Mouse (Mus musculus): ENCODE measurements around the gene Chrnd.

The Chrnd gene

GRCm38 (mm10) chr1:87183998-87184750 lies 6.2 kb upstream of the Chrnd start:
- in situ Hi-C loops (cut with MboI; ENCODE audit: unreplicated experiment in 2 of 2): loop anchor here in 1 of 2 experiments (10.0 kb wide), 1 partner anchor 139 kb away; no protein-coding TSS in a partner anchor

DNA sequence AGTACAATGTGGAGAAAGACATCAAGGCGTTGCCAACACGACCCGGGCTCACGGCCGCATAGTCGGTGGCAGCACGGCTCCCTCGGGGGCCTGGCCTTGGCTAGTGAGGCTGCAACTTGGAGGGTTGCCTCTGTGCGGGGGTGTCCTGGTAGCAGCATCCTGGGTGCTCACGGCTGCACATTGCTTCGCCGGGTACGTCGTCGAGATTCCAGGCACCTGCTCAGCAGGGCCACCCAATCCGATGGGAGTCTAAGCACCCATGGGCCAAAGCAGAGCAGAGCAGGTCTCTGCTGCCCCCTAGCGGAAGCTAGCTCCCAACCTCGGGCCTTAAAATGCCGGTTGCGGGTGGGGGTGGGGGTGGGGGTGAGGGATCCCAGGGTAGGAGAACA lies 5.7 kb upstream of the Chrnd start:
- in situ Hi-C loops (cut with MboI; ENCODE audit: unreplicated experiment in 2 of 2): loop anchor here (5.0 to 10.0 kb wide), 3 partner anchors 82 to 567 kb away; partner anchors contain the start of gene Alpi (in 1 of the 2)

- in situ Hi-C loops (cut with MboI; ENCODE audit: unreplicated experiment in 2 of 2): loop anchor here (5.0 to 10.0 kb wide), 3 partner anchors 83 to 568 kb away; partner anchors contain the start of gene Alpi (in 1 of the 2)
These were observed 4.9 kb upstream of the Chrnd start for GRCm38 (mm10) chr1:87185526-87185925.

DNA sequence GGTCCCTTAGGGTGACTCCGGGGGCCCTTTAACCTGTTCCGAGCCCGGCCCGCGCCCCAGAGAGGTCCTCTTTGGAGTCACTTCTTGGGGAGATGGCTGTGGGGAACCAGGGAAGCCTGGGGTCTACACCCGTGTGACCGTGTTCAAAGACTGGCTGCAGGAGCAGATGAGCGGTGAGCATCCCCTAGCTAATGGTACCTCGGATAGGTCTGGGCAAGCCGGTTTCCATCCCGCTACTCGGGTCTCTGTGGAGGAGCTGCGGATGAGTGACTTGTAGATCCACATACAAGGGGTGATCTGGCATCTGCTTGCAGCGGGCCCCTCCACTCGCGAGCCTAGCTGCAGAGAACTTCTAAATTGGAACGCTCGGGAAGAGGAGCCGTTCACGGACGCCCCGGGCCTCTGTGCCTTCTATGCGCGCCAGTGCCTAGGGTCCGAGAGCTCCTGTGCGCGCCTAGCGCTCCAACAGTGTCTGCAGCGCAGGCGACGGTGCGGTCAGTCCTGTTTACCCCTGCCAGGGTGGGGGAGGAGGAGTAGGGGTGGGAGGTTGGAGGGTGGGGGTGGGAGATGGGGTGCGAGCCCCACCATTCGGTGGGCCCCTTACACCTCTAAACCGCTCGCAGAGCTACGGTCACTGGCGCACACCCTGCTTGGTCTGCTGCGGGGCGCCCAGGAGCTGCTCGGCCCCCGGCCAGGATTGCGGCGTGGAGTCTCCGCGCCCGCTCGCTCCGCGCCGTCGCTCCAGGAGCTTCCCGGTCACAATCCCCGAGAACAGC lies 4.0 kb upstream of the Chrnd start:
- in situ Hi-C loops (cut with MboI; ENCODE audit: unreplicated experiment in 2 of 2): loop anchor here (5.0 to 10.0 kb wide), 3 partner anchors 84 to 569 kb away; partner anchors contain the start of gene Alpi (in 1 of the 2)

DNA sequence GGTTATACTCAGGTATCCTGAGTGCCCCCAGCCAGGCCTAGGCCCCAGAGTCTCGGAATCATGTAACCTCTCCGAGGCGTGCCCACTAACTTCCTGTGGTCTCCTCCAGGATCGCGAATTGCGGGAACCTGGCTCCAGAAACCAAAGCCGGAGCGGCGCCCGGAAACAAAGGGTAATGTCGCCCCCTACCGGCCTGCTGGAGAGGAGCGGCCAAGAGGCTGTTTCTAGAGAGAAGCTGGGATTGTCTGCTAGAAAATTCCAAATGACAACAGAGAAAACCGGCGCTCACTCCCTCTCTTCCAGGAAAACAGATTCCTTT lies 3.4 kb upstream of the Chrnd start:
- in situ Hi-C loops (cut with MboI; ENCODE audit: unreplicated experiment in 2 of 2): loop anchor here (5.0 to 10.0 kb wide), 3 partner anchors 85 to 570 kb away; partner anchors contain the start of gene Alpi (in 1 of the 2)

DNA sequence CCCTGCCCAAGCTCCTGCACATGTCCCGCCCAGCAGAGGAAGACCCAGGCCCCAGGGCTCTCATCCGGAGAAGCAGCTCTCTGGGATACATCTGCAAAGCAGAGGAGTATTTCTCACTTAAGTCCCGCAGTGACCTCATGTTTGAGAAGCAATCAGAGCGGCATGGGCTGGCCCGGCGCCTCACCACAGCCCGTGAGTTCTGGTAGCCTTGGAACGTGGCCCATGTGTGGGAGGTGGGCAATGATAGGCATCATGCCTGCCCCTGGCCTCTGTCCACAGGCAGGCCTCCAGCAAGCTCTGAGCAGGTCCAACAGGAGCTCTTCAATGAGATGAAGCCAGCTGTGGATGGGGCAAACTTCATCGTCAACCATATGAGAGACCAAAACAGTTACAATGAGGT lies 6.9 kb downstream of the Chrnd start:
- in situ Hi-C loops (cut with MboI; ENCODE audit: unreplicated experiment in 2 of 2): no loop called here

- in situ Hi-C loops (cut with MboI; ENCODE audit: unreplicated experiment in 2 of 2): no loop called here
These were observed 8.0 kb downstream of the Chrnd start for GRCm38 (mm10) chr1:87198119-87199065.

DNA sequence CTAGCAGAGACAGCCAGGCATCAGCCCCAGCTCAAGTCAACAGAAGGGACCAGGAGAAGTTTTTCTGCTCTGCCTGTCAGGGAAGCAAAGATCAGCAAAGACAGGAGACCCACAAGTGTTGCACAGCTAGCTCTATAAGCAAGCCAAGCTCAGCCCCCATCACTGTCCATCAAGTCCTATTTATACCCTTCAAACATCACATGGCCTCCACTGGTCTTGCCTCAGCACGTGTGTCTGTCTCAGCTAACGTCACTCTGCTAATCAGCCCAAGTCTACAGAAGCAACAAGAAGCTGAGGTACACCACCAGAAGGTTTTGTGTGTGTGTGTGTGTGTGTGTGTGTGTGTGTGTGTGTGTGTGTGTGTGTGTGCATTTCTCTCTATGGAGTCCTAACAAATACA lies 10.4 kb downstream of the Chrnd start:
- in situ Hi-C loops (cut with MboI; ENCODE audit: unreplicated experiment in 2 of 2): no loop called here

DNA sequence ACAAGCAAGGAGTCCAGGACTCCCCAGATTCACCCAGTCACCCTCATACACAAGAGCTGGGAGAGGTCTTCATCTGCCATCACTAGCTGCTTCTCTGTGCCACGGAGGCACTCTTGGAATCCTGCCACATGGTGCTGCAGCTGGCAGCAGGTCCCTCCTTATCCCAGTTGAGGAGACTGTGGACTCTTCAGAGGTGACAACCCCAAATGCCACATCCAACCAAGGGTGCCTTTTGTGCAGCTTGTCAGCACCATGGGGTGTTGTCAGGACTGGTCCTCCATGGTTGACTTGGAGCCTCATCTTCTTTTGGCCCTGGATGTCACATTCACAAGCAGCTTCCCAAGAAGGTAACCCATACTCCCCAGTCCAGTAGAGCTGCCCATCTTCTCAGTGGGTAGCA lies 11.4 kb downstream of the Chrnd start:
- in situ Hi-C loops (cut with MboI; ENCODE audit: unreplicated experiment in 2 of 2): no loop called here

DNA sequence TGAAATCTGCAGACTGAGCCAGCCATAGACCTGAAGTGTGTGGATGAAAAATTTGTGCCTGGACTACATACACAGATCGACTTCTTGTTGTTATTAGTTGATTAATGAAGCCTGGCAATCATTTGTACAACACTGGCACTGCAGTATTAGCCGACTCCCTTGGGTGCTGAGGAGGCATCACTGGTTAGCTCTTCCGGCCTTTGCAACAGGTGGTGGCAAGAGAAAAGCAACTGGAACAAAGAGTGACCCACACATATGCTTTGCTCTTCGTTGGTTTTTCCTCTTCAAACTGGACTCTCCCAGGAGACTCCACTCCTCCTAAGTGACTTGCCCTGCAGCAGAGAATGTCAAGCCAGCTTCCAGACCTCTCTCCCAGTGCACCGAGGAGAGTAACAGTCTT lies 13.4 kb downstream of the Chrnd start:
- in situ Hi-C loops (cut with MboI; ENCODE audit: unreplicated experiment in 2 of 2): no loop called here

GRCm38 (mm10) chr1:87204465-87204864 lies 14.1 kb downstream of the Chrnd start, which contains the start of gene Chrng:
TSS of gene Chrng (plus strand) at chr1:87204657.
- in situ Hi-C loops (cut with MboI; ENCODE audit: unreplicated experiment in 2 of 2): no loop called here

DNA sequence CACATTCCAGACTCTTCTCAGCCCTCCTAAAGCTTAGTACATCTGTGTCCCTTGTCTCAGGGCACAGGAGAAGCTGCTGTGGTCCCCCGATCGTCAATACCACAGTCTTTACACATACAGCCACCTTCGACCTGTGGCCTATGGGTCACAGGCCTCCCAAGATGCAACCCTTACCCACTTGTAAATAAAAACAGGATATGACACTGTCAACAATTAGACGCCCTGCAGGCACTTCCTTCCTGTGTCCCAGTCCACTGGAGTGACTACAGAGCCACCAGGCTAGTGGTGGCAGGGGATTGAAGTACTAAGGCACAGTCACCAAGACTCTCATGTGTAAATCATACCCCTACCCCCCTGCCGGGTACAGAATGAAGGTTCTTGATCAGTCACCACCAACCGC lies 14.6 kb downstream of the Chrnd start:
- in situ Hi-C loops (cut with MboI; ENCODE audit: unreplicated experiment in 2 of 2): no loop called here

- in situ Hi-C loops (cut with MboI; ENCODE audit: unreplicated experiment in 2 of 2): no loop called here
These were observed 15.1 kb downstream of the Chrnd start for GRCm38 (mm10) chr1:87205502-87205901.

DNA sequence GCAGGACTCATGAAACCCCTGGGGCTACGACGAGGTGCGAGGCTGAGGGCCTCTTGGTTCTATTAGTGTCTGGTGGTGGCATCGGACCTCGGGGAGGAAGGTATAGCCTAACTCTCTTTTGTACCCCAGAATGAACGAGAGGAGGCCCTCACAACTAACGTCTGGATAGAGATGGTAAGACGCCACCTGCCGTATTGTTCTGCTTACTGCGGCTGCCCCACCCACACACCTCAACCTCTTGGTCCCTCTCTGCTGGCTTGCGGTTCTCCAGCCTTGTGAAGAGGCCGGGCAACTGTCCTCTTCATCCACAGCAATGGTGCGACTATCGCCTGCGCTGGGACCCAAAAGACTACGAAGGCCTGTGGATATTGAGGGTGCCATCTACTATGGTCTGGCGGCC lies 15.9 kb downstream of the Chrnd start:
- in situ Hi-C loops (cut with MboI; ENCODE audit: unreplicated experiment in 2 of 2): no loop called here

- in situ Hi-C loops (cut with MboI; ENCODE audit: unreplicated experiment in 2 of 2): no loop called here
These were observed 21.0 kb downstream of the Chrnd start for GRCm38 (mm10) chr1:87211431-87211830.

DNA sequence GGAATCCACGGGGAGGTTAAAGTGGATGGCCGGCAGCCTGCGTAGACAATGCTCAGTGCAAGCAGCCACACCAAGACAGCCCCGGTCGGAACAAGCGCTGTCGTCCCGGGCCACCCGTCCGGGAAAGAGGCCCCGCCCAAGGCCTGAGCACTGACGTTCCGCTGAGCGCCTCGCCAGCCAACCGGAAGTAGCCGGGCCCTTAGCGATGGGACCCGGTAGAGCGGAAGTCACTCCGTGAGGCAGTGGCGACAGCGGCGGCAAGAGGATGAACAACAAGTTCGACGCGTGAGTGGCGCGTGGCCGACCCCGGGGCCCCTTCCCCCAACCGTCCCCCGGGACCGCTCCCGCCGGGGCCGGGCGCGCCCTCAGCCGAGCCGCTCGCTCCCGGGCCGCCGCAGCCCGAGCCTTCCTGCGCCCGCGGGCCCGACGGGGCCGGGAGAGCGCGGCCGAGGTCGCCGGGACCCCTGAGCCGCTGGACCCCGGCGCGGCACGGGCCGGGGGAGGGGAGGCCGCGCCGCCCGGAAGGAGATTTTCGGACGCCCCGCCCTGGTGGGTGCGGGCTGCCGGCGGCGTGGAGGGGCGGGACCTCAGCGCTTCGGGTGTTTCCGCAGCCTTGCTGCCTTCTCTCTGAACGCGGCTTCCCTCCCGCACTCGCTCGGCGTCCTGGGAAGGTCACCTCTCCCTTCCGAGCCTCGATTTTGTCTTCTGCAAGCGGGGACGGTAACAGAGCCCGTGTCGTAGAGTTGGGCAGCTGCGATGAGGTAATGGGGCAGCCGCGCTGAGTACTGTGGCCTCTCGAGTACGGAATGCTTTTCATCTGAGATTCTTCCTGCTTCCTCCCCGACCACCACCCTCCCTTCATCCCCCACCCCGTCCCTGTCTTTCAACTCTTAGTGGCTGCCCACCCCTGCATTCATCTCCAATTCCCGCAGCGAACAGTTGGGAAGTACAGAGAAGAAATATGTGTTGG lies 23.6 kb downstream of the Chrnd start, which contains the start of gene Eif4e2:
Gene Eif4e2 (plus strand): TSS at position 180 of the 970 bp plus-strand sequence.
- in situ Hi-C loops (cut with MboI; ENCODE audit: unreplicated experiment in 2 of 2): no loop called here

DNA sequence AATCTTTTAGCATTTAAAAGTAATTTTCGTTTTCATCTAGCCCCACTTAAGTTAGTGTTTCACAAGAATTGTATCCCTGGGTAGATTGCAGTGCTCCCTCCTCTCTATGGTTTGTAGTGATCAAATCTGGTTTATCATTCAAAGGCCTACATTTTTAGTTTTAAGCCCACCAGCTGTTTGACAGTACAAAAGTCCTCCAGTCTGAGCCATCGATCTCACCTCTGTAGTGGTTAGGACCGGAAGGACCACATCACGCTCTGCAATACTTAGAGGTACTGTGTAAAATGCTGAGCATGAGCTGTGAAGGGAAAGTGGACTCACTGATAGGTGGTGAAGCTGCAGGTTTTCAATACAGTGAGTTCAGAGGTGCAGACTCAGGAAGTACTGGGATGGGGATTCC lies 24.3 kb downstream of the Chrnd start:
- in situ Hi-C loops (cut with MboI; ENCODE audit: unreplicated experiment in 2 of 2): no loop called here

- in situ Hi-C loops (cut with MboI; ENCODE audit: unreplicated experiment in 2 of 2): no loop called here
These were observed 27.5 kb downstream of the Chrnd start for GRCm38 (mm10) chr1:87217938-87218337.

DNA sequence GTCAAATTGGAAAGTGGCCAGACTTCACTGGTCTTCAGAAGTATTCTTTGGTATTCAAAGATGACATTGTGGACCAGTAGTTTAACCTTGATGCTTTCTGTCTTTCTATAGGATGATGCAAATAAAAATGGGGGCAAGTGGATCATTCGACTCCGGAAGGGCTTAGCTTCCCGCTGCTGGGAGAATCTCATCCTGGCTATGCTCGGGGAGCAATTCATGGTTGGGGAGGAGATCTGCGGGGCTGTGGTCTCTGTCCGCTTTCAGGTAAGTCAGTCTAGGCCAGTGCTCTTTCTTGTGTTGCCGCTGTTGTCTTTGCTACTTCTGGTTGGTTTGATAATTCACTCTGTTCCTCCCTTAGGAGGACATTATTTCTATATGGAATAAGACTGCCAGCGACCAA lies 35.3 kb downstream of the Chrnd start:
- in situ Hi-C loops (cut with MboI; ENCODE audit: unreplicated experiment in 2 of 2): loop anchor here (25.0 kb wide), 4 partner anchors 187 to 1138 kb away; partner anchors contain the start of gene Atg16l1 (in 1 of the 2)
